Mouse (Mus musculus) lung, embryonic 16.5 days (tissue): ENCODE measurements at regions not wholly inside any gene's neighbourhood (a gene's known extent, or its start where the extent isn't known, plus 50 kb on each side); places are given as distances from the start of the nearest gene placed in this dataset.

ENCODE experiments used
- ATAC-seq: fragments of 200-750 bp; cut with Nextera tagmentation; 2 replicates; pipeline ENCODE4 v1.8.0; 2017; ENCODE audit warnings: low read depth, mild to moderate bottlenecking, moderate library complexity
- H3K27ac ChIP-seq: fragments of 300-500 bp; sonication (generic); 2 replicates; pipeline ENCODE4 v1.5.1; 2014; ENCODE audit warnings: mild to moderate bottlenecking, control low read depth, low read length
- H3K27me3 ChIP-seq: fragments of 300-500 bp; sonication (generic); 2 replicates; pipeline ENCODE4 v1.6.1; 2014; ENCODE audit warnings: low read depth, low read length, mixed read lengths; ENCODE audit not compliant: control insufficient read depth, insufficient read depth
- H3K36me3 ChIP-seq: fragments of 300-500 bp; sonication (generic); 2 replicates; pipeline ENCODE4 v1.6.1; 2014; ENCODE audit warnings: low read length; ENCODE audit not compliant: control insufficient read depth, insufficient read depth
- H3K4me1 ChIP-seq: fragments of 300-500 bp; sonication (generic); replicated peaks from 2 replicates; pipeline ENCODE4 v1.6.1; 2014; ENCODE audit warnings: low read length, mixed read lengths; ENCODE audit not compliant: control insufficient read depth, insufficient read depth
- H3K4me2 ChIP-seq: fragments of 300-500 bp; sonication (generic); 2 replicates; pipeline ENCODE4 v1.6.1; 2014; ENCODE audit warnings: low read depth, low read length, control low read depth
- H3K4me3 ChIP-seq: fragments of 300-500 bp; sonication (generic); 2 replicates; pipeline ENCODE4 v1.5.1; 2014; ENCODE audit warnings: mild to moderate bottlenecking, low read length, control low read depth
- H3K9ac ChIP-seq: fragments of 300-500 bp; sonication (generic); 2 replicates; pipeline ENCODE4 v1.6.1; 2014; ENCODE audit warnings: low read length, control low read depth
- H3K9me3 ChIP-seq: fragments of 300-500 bp; sonication (generic); 2 replicates; pipeline ENCODE4 v1.6.1; 2016; ENCODE audit warnings: low read length; ENCODE audit not compliant: control insufficient read depth
- WGBS: fragments of 180-500 bp; shearing (Covaris S2); extraction: QIAGEN DNeasy Blood & Tissue Kit; methylation state at CpG from one replicate; pipeline ENCODE4 v1.1.7; 2014; 5-methylcytosine and 5-hydroxymethylcytosine counted together

- H3K9ac ChIP-seq, result no peak overlapping the region
- no peaks in the 10 kb centered on the region for H3K9me3 ChIP-seq
- H3K27ac ChIP-seq, result peak overlapping the region; percentile 55; the same call in 1 of the 2 replicates
- no peaks in the 10 kb centered on the region for H3K27me3 ChIP-seq
- no peak overlapping the region for H3K4me3 ChIP-seq
- no peak overlapping the region for H3K4me2 ChIP-seq
- peak; percentile 80 for ATAC-seq
- WGBS, result 41% methylated on average over 6 of the region's 6 CpGs
- no peaks in the 10 kb centered on the region for H3K36me3 ChIP-seq
- peaks cover 3% of the 10 kb centered on the region; the same call in 1 of the 2 replicates for H3K4me1 ChIP-seq
Observed at GRCm38 (mm10) chr7:124868133-124868603, 576.3 kb upstream of the Kdm8 start.

- ATAC-seq, result peak; percentile 36; the same call in 1 of the 2 replicates
- Histone ChIP-seq H3K4me1 (peaks cover 3% of the 10 kb centered on the region; the same call in 1 of the 2 replicates), H3K27me3 (no peaks in the 10 kb centered on the region), H3K36me3 (no peaks in the 10 kb centered on the region), H3K9ac (no peak overlapping the region), H3K9me3 (no peaks in the 10 kb centered on the region), H3K4me3 (no peak overlapping the region), H3K4me2 (no peak overlapping the region), H3K27ac (peak overlapping the region; percentile 55; the same call in 1 of the 2 replicates)
- WGBS, result 41% methylated on average over 3 of the region's 3 CpGs
Observed at GRCm38 (mm10) chr7:124868621-124869020, 575.9 kb upstream of the Kdm8 start.

- WGBS, result 69% methylated on average over 6 of the region's 6 CpGs
- no peak overlapping the region for H3K4me3 ChIP-seq
- no peaks in the 10 kb centered on the region for H3K27me3 ChIP-seq
- no peak overlapping the region for H3K27ac ChIP-seq
- H3K9me3 ChIP-seq, result no peaks in the 10 kb centered on the region
- no peaks in the 10 kb centered on the region for H3K4me1 ChIP-seq
- H3K4me2 ChIP-seq, result no peak overlapping the region
- H3K9ac ChIP-seq, result no peak overlapping the region
- no peaks in the 10 kb centered on the region for H3K36me3 ChIP-seq
- no peak for ATAC-seq
Observed at GRCm38 (mm10) chr7:124880771-124881170, 563.7 kb upstream of the Kdm8 start.

- no peaks in the 10 kb centered on the region for H3K4me1 ChIP-seq
- no peaks in the 10 kb centered on the region for H3K36me3 ChIP-seq
- 56% methylated on average over 5 of the region's 5 CpGs for WGBS
- H3K9ac ChIP-seq, result no peak overlapping the region
- no peaks in the 10 kb centered on the region for H3K9me3 ChIP-seq
- ATAC-seq, result peak; percentile 74
- H3K27ac ChIP-seq, result peak overlapping the region; percentile 11
- H3K4me2 ChIP-seq, result no peak overlapping the region
- no peaks in the 10 kb centered on the region for H3K27me3 ChIP-seq
- H3K4me3 ChIP-seq, result no peak overlapping the region
Observed at GRCm38 (mm10) chr7:124907233-124907632, 537.2 kb upstream of the Kdm8 start.

- Histone ChIP-seq H3K4me3 (no peak overlapping the region), H3K9ac (no peak overlapping the region), H3K27me3 (no peaks in the 10 kb centered on the region), H3K36me3 (no peaks in the 10 kb centered on the region), H3K27ac (peak overlapping the region; percentile 11), H3K9me3 (no peaks in the 10 kb centered on the region), H3K4me1 (no peaks in the 10 kb centered on the region), H3K4me2 (no peak overlapping the region)
- WGBS, result 76% methylated on average over 5 of the region's 5 CpGs
- ATAC-seq, result 0 out of 2 replicates have a peak, but pooled peaks have one; percentile 10
Observed at GRCm38 (mm10) chr7:124907662-124908296, 536.7 kb upstream of the Kdm8 start.

GRCm38 (mm10) chr7:124914061-124914460 lies 530.4 kb upstream of the Kdm8 start:
- Histone ChIP-seq H3K4me2 (no peak overlapping the region), H3K9me3 (no peaks in the 10 kb centered on the region), H3K4me3 (no peak overlapping the region), H3K27ac (no peak overlapping the region), H3K27me3 (no peaks in the 10 kb centered on the region), H3K9ac (no peak overlapping the region), H3K36me3 (no peaks in the 10 kb centered on the region), H3K4me1 (no peaks in the 10 kb centered on the region)
- ATAC-seq, result no peak
- 66% methylated on average over 5 of the region's 5 CpGs for WGBS

- Histone ChIP-seq H3K36me3 (no peaks in the 10 kb centered on the region), H3K4me2 (no peak overlapping the region), H3K9me3 (no peaks in the 10 kb centered on the region), H3K4me3 (no peak overlapping the region), H3K9ac (no peak overlapping the region), H3K4me1 (no peaks in the 10 kb centered on the region), H3K27ac (no peak overlapping the region), H3K27me3 (no peaks in the 10 kb centered on the region)
- ATAC-seq, result no peak
- WGBS, result 52% methylated on average over 4 of the region's 4 CpGs
Observed at GRCm38 (mm10) chr7:124914479-124914878, 530.0 kb upstream of the Kdm8 start.

GRCm38 (mm10) chr7:124914972-124915371 lies 529.5 kb upstream of the Kdm8 start:
- H3K36me3 ChIP-seq, result no peaks in the 10 kb centered on the region
- no peak for ATAC-seq
- H3K9ac ChIP-seq, result no peak overlapping the region
- H3K4me3 ChIP-seq, result no peak overlapping the region
- H3K27me3 ChIP-seq, result no peaks in the 10 kb centered on the region
- no peak overlapping the region for H3K4me2 ChIP-seq
- WGBS, result 56% methylated on average over 6 of the region's 6 CpGs
- H3K9me3 ChIP-seq, result no peaks in the 10 kb centered on the region
- no peak overlapping the region for H3K27ac ChIP-seq
- no peaks in the 10 kb centered on the region for H3K4me1 ChIP-seq

- Histone ChIP-seq H3K27ac (no peak overlapping the region), H3K4me2 (no peak overlapping the region), H3K9ac (no peak overlapping the region), H3K36me3 (no peaks in the 10 kb centered on the region), H3K4me1 (no peaks in the 10 kb centered on the region), H3K27me3 (no peaks in the 10 kb centered on the region), H3K4me3 (no peak overlapping the region), H3K9me3 (no peaks in the 10 kb centered on the region)
- WGBS, result 73% methylated on average over 5 of the region's 5 CpGs
- ATAC-seq, result no peak
Observed at GRCm38 (mm10) chr7:124915637-124916036, 528.8 kb upstream of the Kdm8 start.
